Mouse (Mus musculus): ENCODE data around the gene Pinlyp.

GRCm38 (mm10) chr7:24568512-24568911, 22.6 kb upstream of the Pinlyp start:
- no peak for TF ChIP-seq CTCF (IDR thresholded peaks at IDR 0.05; ENCODE audit: insufficient read depth, low read length)
- TF ChIP-seq POLR2A (IDR thresholded peaks at IDR 0.05; ENCODE audit: borderline replicate concordance, extremely low read depth, low read depth, low read length): no peak
